Mouse (Mus musculus): ENCODE measurements around the gene Ntf3.

The Ntf3 gene

DNA sequence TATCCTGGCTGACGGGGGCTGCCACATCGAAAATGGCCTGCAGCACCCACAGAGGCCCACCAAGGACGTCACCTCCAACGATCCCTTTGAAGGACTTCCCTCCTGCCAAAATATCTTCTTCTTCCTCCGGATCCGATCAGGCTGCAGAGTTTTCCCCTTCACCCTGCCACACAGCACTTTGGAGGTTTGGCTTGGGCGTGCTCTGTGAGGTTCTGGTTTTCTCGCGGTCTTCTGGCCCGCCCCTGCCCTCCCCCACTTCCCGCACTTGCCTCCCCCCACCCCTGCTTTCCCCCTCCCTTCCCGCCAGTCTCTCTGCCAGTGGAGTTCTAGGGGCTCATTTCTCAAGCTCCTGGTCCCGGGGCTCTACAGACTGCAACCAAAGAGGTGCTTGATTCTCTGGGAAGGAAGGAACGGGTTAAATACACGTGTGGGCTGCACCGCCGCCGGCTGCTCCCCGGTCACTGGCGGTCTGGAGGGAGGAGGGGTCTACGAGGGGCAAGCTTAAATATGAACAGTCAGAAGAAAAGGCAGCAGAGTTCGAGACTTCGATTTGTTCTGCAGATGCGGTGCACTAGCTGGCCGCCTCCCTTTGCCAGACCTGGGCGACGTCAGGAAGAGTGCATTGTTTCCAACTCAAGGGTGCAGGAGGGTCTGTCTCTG lies at the start of gene Ntf3:
Gene Ntf3, minus strand, starts transcription at position 363 of the 660 bp plus-strand sequence.
- DNase-seq = no peak

- no peak for DNase-seq
Measured at GRCm38 (mm10) chr6:126213330-126213729, 46.6 kb upstream of the Ntf3 start.

DNA sequence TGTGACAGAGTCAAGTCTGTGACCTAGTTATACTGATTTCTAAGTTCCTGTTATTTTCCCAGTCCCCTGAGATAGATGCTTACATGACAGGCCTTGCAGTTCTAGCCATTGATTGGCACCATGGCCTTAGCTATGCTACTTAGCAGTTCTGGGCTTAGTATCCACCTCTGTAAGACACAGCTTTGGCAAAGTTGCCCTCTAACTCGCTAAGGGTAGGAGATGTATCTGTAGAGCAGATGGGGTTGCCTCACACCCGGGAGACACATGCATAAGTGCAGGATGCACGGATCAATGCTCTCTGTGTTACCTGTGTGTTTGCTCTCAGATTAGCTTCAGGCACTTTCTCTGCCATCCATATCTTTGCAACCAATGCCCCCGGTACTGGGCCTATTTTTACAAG lies 36.7 kb upstream of the Ntf3 start:
- no peak for DNase-seq

DNA sequence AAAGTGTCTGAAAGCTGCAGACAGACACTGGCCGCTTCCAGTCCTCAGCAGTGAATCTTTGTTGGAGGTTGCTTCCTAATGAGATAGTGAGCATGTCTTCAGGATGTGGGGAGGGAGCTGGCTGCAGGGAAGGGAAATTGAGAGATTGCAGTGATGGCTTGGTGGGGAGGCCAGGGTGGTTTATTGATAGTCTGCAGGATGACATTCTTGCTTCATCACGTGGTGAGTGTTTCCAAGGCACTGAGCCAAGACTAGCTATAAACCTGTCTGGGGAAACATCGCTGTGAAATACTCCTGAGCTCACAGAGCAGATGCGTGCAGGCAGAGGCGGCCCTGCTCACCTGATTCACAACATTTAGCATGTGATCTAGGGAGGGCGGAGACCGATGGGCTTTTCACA lies 36.2 kb upstream of the Ntf3 start:
- no peak for DNase-seq

- DNase-seq = no peak
Measured at GRCm38 (mm10) chr6:126201721-126202120, 35.0 kb upstream of the Ntf3 start.

GRCm38 (mm10) chr6:126199916-126200315 lies 33.2 kb upstream of the Ntf3 start:
- DNase-seq = no peak

DNA sequence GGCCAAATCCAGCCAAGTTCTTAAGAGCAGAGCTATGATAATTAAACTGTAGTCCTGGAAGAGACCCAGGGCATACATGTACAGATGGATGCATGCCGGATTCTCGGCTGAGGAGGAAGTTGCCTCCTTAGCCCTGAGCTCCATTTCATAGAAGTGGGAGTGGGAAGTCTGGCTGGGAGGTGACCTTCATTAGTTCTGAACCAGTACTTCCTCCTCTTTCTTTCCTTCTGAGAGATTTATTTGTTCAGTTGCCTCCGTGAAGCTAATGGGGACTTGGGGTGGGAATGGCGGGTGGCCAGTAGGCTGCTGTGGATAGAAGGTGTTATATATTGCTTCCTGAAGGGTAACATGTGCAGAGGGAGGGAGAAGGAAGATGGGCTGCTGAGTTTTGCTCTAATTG lies 28.1 kb upstream of the Ntf3 start:
- DNase-seq = no peak

DNA sequence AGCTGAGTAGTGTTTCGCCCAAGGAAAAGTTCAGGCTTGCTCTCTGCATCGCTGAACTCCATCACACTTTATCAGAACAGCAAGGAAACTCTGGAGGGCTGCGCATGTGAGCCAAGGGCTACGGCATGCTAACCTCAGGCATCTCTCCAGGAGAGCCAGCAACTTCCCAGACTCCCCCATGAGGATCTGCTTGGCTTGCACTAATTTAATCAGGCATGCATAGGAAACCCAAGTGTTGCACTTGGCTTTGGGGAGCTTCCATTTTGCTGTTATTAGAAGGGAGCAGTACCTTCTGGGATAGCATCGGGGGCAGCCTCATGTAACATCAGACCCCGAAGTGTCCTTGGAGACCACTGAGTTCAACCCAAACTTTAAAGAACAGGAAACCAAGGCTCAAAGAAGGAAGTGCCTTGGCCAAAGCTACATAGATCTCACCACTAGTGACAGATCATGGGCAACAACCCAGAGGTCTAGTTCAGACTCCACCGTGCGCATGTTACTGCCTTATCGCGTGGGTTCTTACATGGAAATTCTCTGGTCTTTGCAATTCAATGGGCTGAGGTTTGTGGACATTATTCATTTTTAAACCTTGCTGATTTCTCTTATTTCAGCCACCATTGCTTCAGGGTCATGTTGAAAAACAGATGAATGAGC lies 23.6 kb upstream of the Ntf3 start:
- DNase-seq = no peak

GRCm38 (mm10) chr6:126187400-126187799 lies 20.7 kb upstream of the Ntf3 start:
- no peak for DNase-seq

GRCm38 (mm10) chr6:126186116-126186515 lies 19.4 kb upstream of the Ntf3 start:
- no peak for DNase-seq

DNA sequence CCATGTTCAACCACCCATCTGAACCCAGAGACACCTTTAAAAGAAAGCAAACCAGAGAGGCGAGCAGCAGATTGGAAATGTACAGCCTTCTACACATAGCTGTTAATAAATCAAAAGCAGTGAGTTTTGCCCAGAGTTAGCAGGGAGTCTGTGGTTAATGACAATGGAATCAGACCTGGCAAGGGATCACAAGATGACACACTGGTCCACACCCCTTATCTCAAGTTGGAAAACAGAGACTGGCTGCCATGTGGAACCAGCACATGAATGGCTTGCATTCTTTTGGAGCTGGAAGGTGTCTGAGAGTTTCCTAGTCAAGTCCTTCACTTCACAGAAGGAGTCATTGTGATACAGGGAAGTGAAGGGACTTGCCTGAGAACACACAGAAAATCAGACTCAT lies 5.4 kb upstream of the Ntf3 start:
- DNase-seq = no peak

DNA sequence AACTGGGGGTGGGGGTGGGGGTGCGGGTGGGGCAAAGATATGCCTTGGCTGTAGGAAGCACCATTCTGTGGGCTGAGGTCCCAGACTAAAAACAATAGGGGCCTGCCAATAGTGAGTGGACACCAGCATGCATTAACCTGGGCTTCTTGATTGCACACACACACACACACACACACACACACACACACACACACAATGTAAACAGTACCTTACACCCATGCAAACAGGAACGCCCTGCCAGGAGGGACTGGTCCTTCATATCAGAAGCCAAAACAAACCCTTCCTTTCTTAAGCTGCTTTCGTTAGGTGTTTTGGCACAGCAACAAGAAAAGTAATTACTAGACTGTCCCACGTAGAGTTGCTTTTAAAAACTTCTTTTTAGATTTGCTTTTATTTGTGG lies 4.1 kb upstream of the Ntf3 start:
- no peak for DNase-seq

- no peak for DNase-seq
Measured at GRCm38 (mm10) chr6:126167731-126168130, 1.0 kb upstream of the Ntf3 start.

GRCm38 (mm10) chr6:126167208-126167590 lies 489 bp upstream of the Ntf3 start:
- no peak for DNase-seq

- DNase-seq = no peak
Measured at GRCm38 (mm10) chr6:126165591-126166155, 1.0 kb downstream of the Ntf3 start.

DNA sequence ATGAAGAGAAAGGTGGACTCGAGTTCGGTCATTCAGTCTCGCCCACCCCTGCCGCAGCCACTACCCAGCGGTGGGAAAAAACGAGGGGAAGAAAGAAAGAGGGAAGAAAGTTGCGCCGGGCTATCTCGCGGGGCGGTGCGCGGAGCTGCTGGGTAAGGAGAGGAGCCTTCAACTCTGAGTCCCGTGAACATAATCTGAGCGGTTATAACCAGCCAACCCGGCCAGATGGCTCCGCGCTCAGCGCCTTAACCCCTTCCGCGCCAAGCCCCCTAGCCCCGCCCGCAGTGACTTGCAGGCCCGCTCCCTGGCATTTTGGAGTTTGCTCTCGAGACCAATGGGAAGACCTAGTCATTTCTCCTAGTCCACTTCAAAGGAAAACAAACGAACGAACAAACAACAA lies 1.9 kb downstream of the Ntf3 start:
- DNase-seq = no peak

DNA sequence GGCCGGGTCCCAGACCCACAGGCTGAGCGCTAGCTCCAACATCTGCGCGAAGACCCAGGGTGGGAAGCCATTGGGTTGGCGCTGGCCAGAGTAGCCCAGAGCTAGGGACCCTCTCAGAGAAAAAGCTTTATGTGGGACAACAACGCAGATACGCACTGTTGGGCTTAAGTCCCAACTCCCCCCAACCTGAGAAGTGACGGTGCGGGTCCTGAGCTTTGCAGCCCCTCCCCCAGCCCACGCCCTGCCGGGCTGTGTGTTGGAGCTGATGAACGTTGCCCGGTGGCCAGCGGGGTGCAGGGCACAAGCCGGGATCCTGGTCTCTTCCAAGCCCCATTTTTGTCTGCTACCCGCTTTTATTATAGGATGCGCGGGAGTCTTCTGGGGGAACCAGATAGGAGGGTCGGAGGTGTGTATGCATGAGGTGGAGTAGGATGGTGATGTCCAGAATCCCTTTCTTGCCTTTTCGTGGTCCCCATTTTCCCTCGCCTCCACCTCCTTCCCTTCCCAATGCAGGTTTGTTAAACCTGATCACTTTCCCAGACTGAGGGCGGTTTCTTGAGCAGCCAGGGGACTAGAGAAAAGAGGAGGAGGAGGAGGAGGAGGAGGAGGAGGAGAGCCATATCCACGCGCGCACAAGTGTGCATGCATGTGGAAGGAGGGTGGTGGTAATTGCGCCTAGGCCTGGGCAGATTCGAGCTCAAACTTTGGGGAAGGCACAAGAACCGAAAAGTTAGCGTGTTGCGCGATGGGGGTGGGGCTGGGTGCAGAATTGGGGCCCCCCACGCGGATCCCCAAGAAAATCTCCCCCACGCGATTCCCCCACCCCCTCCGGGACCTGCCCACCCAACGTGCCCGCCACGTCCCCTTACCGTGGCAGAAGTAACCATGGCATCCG lies 2.6 kb downstream of the Ntf3 start:
- DNase-seq = no peak

GRCm38 (mm10) chr6:126163181-126163621 lies 3.5 kb downstream of the Ntf3 start:
- DNase-seq = peak in 1 of 2 experiments; percentile 8

- DNase-seq = no peak
Measured at GRCm38 (mm10) chr6:126162351-126162758, 4.4 kb downstream of the Ntf3 start.

GRCm38 (mm10) chr6:126161571-126162340 lies 5.0 kb downstream of the Ntf3 start:
- no peak for DNase-seq

- DNase-seq = no peak
Measured at GRCm38 (mm10) chr6:126160067-126160411, 6.7 kb downstream of the Ntf3 start.

DNA sequence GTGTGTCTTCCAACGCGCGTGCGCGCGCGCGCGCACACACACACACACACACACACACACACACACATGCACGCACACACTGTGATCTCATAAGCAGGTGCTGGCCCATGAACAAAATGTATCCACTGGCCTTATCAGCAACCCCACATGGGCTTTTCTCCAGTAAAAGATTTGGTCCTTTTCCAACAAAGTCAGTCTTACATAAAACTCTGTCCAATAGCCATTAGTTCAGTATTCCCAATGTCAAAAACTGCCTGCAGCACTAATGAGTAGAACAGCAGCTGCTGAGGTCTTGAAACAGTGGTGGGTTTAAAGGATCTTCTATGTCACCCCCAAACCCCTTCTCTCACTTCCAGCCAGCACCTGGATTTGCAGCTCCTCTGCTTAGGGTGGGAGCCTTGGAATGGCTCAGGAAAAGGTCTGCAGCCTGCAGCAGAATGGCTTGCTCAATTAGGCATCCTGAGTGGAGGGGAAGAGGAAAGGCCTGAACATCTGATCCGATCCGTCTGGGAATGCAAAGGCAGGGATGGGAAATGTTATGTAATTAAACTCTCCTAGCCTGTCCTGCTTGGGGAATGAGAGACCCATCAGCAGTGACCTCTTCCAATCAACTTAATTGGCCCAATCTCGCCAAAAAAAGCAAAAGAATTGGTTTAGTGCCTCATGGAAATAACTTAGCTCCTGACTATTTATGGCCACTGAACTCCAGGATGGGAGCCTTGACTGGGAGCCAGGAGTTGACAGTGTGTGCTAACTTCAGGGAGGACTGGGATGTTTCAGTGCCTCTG lies 7.2 kb downstream of the Ntf3 start:
- no peak for DNase-seq

Data from thymus, postnatal 36 days (tissue).